Mouse (Mus musculus): ENCODE data around the gene Kcnn4.

- no peak for TF ChIP-seq POLR2A (IDR thresholded peaks at IDR 0.05; ENCODE audit: borderline replicate concordance, insufficient read depth, low read length)
- TF ChIP-seq CTCF (IDR thresholded peaks at IDR 0.05; ENCODE audit: borderline replicate concordance, insufficient read depth, low read depth, low read length) = no peak
These were observed 21.2 kb upstream of the Kcnn4 start, which contains the start of gene Lypd5 for GRCm38 (mm10) chr7:24348896-24349295.

All from cerebellum, adult 2 months (tissue).